Mouse (Mus musculus) layer of hippocampus, adult 8-10 months (tissue): ENCODE data around the gene Maml3. TPM values are rescaled to one million over a fixed set of nuclear protein-coding genes. Genes with fewer than 3 reads are reported as not detected.

ENCODE experiments used
- DNase-seq, 2 experiments: peaks; one replicate each; pipeline ENCODE4 v3.0.0; 2022; ENCODE audit warnings: low spot score in 2 of 2
- total RNA-seq, 4 experiments: library from RNA; stranded (reverse); gene quantifications; 2 replicates each; pipeline ENCODE4 v1.2.4; 2022

Gene Maml3
- total RNA-seq, 4 experiments from 2014 or later = 7.0 to 9.3 (median 8.0) TPM

DNA sequence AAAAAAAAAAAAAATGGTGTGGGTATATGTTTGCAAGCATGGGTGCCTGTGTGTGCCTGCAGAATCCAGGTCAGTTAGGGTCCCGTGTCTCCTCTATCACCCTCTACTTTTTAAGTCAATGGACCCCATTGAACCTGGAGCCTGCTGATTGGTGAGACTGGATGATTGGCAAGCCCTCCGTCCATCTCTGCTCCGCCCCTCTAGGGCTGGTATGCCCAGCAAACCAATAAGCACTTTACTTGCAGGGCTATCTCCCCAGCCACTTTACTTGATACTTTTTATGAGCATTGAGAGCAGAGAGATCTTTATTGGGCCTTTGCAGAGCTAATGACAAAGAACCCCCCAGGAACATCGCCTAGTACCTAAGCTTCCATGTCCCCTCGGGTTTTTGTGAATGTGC is 390.4 kb downstream of the Maml3 start:
- no peak for DNase-seq

GRCm38 (mm10) chr3:51713233-51713632 is 391.6 kb downstream of the Maml3 start:
- DNase-seq = no peak

DNA sequence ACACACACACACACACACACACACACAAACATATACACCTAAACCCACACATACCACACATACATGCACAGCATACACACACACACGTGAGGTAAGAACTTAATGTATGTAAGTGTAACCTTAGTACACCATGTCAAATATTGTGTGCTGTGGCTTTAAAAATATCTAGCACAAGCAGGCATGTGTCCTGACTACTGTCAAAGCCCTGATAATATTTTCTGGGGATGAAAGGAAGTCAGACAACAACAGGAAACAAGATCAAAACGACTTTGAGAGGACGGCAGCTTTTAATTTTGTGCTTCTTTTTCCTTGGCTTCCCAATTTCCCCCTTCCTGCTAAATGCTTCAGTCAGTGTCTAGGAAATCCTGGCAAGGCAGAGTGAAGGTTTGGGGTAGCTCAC is 392.5 kb downstream of the Maml3 start:
- DNase-seq = no peak

DNA sequence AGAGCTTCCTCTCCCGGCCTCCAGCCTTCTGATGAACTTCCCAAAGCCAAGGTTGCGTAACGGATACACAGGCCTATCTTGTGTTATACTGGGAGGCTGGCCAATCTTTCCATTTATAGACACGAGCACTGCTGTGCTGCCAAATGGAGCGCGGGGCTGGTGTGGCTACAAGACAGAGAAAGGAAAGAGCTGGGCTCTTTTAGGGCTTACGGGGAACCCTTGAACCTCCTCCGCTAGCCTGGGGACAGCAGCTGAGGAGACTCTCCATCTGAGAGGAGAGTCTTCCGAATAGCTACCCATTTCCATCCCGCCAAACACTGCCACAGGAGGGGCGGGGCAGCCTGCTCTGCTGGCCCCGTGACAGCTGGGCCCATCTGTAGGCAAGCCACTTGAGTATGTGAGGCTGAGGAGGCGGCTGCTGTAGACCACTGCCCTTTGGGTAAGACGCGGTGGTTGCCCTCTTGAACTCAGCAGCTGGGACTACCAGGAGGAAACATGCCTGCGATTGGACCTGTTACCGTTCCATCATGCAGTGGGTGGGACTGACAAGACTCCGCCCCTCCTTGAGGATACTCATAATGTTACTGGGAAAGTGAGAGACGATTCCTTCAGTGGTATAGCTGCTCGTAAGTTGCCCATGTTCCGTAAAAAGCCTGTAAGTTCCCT is 396.0 kb downstream of the Maml3 start:
- peak; percentile 71 to 81 for DNase-seq

GRCm38 (mm10) chr3:51708375-51708745 is 396.5 kb downstream of the Maml3 start:
- DNase-seq = no peak

DNA sequence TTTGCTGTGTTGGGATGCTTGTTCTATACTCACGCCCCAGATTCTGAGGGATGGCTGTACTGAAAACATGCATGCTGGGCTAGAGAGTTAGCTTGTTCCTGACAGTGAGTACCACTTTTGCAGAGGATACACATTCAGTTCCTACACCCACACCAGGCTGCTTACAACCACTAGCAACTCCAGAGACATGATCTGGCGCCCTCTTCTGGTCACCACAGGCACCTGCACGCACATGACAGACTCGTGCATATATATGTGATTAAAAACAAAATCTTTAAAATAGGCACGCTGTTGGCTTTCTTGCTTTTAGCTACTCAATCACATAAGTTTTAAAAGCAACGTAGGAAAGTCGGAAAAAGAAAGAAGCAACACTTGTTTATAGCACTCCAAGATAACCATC is 399.7 kb downstream of the Maml3 start:
- no peak for DNase-seq

GRCm38 (mm10) chr3:51703478-51703877 is 401.4 kb downstream of the Maml3 start:
- no peak for DNase-seq

DNA sequence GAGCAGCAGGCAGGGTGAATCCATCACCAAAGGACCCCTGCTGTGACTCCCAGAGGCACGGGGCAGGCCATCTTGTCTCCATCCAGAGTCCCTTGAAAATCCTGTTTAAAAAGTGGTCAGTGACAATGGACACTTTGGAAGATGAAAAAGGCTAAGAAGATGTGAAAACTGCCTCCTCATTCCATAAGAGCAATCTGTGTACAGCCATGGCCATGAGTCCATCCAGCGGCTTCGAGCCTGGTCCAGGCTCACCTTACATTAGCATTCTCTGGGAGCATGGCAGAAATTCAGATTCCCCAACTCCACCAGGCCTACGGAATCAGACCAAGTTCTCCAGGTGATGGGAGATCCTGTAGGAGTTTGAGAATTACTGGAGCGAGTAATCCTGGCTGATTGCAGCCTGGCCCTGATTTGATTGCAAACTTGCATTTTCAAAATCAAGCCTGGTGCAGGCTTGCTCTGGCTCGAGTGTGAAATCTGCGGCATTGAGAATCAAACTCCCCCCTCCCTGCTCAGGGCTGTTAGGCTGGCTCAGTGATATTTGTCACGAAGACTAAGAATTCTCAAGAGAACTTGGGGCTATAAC is 402.1 kb downstream of the Maml3 start:
- no peak for DNase-seq

DNA sequence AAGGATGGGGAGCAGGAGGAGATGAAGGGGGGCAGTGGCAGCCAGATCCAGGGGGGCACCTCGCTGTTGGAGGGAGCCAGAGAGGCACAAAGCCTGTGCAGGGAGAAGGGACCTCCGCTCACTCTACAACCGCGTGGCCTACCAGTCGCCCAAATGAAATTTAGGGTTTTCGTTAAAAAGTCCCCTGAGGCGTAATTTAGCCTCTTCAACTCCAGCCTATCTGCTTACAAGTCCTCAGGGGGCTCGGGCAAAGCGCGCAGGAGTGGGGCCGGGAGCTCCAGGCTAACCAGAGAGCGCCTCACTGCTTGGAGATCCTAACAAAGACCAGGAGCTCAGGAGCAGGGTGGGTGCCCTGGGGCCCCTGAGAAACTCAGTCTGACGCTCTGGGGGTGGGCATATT is 402.9 kb downstream of the Maml3 start:
- peak in 1 of 2 experiments; percentile 8 for DNase-seq

- peak; percentile 48 to 53 for DNase-seq
Observed at GRCm38 (mm10) chr3:51701281-51701751, 403.6 kb downstream of the Maml3 start.

GRCm38 (mm10) chr3:51700731-51701280 is 404.1 kb downstream of the Maml3 start:
- DNase-seq = peak in 1 of 2 experiments; percentile 13

- DNase-seq = no peak
Observed at GRCm38 (mm10) chr3:51700123-51700522, 404.8 kb downstream of the Maml3 start.

DNA sequence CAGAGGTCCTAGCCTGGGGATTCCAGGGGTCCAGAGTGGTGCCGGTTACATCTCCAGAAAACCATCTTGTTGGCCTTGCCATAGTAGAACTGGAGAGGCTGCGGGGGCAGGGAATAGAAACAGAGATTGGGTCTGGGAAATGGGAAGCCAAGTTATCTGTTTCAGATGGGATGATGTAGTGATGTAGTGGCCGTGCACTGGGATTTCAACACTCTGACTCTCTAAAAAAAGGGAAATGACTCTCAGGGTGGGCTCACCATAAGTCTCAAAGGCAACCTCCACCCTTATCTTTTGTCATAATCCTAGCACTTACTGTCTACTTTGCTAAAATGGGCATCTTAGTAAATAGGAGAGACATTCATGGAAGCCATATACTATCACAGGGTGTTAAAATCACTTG is 406.9 kb downstream of the Maml3 start:
- DNase-seq = no peak

- no peak for DNase-seq
Observed at GRCm38 (mm10) chr3:51695713-51696112, 409.2 kb downstream of the Maml3 start.

- DNase-seq = no peak
Observed at GRCm38 (mm10) chr3:51694576-51694975, 410.3 kb downstream of the Maml3 start.

DNA sequence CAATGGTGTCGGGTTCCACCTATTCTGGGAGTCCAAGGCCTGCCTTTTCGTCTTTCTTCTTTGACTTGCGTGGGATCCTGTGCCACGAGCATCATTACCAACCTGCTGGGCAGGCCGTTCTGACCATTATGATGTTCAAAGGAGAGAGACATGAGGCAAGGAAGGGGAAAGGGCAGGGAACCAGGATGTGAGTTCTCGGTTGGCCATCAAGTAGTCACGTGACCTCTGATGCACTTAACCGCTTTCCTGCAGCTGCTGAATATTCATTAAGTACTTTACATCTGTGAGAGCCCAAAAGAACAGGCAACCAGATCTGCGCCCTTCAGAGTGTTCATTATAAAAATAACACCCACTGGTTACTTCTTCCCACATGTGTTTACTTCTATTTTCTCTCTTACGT is 411.7 kb downstream of the Maml3 start:
- no peak for DNase-seq

DNA sequence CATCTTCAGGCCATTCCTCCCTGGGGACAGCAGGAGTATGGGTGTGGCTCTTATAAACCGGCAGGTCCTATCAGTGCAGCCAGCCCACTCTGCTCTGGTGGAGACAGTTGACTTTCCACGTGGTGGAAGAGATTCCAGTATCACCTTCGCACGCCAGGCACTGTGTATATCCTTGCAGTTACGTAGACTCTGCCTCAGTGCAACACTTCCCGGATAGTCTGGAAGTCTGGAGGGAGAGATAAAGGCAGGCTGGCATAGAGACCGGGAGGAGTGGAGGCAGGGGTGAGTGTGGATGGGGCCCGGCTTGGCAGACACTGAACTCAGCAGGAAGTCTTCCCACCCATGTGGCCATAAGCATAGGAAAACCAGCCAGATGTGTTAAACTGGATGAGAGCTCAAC is 416.2 kb downstream of the Maml3 start:
- no peak for DNase-seq

- DNase-seq = no peak
Observed at GRCm38 (mm10) chr3:51686791-51687190, 418.1 kb downstream of the Maml3 start.

- DNase-seq = no peak
Observed at GRCm38 (mm10) chr3:51686316-51686715, 418.6 kb downstream of the Maml3 start.

GRCm38 (mm10) chr3:51685539-51685938 is 419.3 kb downstream of the Maml3 start:
- DNase-seq = no peak

DNA sequence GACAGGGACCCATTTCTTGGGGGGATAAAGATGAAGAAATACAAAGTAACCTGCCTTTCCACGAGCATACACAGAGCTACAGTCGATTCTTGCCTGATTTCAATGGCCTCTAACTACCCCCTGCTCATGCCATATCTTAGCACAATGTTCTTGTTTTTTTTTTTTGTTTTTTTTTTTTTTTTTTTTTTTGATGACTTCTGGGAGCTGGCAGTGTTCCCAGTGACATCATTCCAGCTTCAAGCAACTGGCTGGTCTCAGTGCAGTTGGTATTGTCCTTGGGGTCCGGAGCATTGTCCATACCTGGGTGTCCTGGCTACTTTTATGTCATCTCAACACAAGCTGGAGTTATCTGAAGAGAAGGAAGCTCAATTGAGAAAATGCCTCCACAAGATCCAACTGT is 429.9 kb downstream of the Maml3 start:
- DNase-seq = no peak

- DNase-seq = peak in 1 of 2 experiments; percentile 24
Observed at GRCm38 (mm10) chr3:51673408-51674086, 431.3 kb downstream of the Maml3 start.
